Mouse (Mus musculus): ENCODE results near the gene Hes6. TPM values are rescaled to one million over a fixed set of nuclear protein-coding genes. Genes with fewer than 3 reads are reported as not detected.

The Hes6 gene
- polyA plus RNA-seq, 1 experiment: 9.2 TPM

DNA sequence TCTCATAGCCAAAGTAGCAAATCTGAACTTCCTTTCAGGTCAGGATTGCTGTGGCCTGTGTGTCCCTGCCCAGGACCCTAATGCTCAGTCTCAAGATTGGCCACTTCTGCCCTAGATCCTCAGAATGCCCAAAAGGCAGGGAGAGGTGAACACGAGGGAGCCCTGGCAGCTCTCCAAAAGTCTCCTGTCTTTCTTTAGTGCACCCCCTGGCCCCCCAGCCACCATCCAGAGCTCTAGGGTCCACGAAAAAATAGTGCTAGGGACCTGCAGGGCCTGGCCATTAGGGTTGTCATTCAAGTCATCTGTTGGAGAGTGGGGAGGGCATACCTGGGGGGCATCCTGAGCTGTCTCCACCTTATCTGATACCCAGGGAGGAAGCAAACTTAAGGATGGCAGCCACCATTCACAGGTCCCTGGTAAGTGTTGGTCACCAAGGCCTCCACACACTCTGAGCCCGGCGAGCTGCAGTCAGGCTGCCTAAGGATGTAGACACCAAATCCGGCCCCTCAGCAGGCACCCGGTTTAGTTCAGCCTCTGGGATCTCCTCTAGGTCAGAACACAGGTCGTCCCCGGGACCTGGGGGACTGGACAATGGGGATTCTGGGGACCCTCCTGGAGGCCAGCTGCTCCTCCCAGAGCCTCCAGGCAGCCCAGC is 2.1 kb downstream of the Hes6 start:
- H3K27ac ChIP-seq (ENCODE audit: insufficient read depth, low read length): no peak overlapping the region

DNA sequence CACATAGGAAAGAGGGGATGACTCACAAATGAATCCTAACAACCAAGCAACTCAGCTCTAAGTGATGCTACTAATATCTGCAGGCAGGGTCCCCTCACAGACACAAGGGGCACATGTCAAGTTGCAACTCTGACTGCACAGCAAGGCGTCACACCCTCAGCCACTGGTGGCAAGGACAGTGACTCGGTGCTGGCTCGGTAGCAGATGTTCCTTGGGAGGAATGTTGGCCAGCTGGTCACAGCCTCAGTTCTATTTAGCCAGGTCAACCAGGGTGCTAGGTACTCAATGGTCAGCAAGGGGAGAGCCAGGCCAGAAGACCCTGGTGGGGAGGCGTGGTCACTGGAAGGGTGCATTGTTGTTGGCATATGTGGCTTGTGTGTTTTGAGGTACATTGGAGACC is 6.0 kb downstream of the Hes6 start:
- TF ChIP-seq POLR2A (IDR thresholded peaks at IDR 0.05; ENCODE audit: low read depth, low read length) (no peak), CTCF (IDR thresholded peaks at IDR 0.05; ENCODE audit: borderline replicate concordance, insufficient read depth, low read length) (no peak)
- Histone ChIP-seq H3K4me3 (ENCODE audit: insufficient read depth, low read length) (no peak overlapping the region), H3K4me1 (ENCODE audit: control insufficient read depth, insufficient read depth, low read length) (0 out of 2 replicates have a peak, but pooled peaks cover 2% of the 10 kb centered on the region), H3K27ac (ENCODE audit: insufficient read depth, low read length) (no peak overlapping the region)

More for the DNA sequence above, 2.1 kb downstream of the Hes6 start:
- H3K4me1 ChIP-seq (ENCODE audit: control insufficient read depth, insufficient read depth, low read length): 0 out of 2 replicates have a peak, but pooled peaks cover 2% of the 10 kb centered on the region
- no peak overlapping the region for H3K4me3 ChIP-seq (ENCODE audit: insufficient read depth, low read length)
- TF ChIP-seq POLR2A (IDR thresholded peaks at IDR 0.05; ENCODE audit: low read depth, low read length): no peak
- no peak for TF ChIP-seq CTCF (IDR thresholded peaks at IDR 0.05; ENCODE audit: borderline replicate concordance, insufficient read depth, low read length)

DNA sequence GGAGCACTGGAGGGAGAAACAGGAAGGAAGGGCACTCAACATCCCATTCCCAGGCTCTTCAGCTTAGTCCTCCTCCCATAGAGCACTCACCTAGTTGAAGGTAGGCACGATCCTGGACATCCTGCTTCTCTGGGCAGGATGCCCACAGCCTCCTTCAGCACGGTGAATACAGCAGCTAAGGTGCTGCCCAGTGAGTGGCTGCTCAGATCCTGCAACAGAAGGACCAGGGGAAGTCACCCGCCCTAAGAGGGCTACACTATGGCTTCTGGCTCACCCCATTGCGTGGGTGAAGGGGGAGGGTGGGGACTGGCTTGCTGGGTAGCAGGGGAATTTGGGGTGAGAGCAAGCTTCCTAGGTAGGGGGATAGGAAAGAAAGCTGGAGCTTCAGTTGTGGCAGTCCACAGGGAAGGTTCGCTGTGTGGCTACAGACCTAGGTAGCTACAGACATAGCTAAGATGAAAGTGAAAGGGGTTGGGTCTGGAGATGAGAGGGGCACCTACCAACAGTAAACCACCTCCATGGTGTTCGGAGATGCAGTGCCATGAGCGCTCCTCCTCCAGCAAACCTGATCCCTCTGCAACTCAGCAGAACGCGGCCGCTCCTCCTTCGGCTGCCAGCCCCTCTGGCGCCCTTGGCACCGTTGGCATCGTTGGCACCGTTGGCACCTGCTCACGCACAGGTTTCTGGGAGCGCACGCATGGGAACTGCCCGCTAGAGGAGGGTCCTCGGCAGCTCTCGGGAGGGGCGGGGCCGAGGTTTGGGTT is 8.2 kb downstream of the Hes6 start:
- no peak overlapping the region for H3K4me3 ChIP-seq (ENCODE audit: insufficient read depth, low read length)
- H3K4me1 ChIP-seq (ENCODE audit: control insufficient read depth, insufficient read depth, low read length): no peaks in the 10 kb centered on the region
- TF ChIP-seq CTCF (IDR thresholded peaks at IDR 0.05; ENCODE audit: borderline replicate concordance, insufficient read depth, low read length) (no peak), POLR2A (IDR thresholded peaks at IDR 0.05; ENCODE audit: low read depth, low read length) (no peak)
- no peak overlapping the region for H3K27ac ChIP-seq (ENCODE audit: insufficient read depth, low read length)

DNA sequence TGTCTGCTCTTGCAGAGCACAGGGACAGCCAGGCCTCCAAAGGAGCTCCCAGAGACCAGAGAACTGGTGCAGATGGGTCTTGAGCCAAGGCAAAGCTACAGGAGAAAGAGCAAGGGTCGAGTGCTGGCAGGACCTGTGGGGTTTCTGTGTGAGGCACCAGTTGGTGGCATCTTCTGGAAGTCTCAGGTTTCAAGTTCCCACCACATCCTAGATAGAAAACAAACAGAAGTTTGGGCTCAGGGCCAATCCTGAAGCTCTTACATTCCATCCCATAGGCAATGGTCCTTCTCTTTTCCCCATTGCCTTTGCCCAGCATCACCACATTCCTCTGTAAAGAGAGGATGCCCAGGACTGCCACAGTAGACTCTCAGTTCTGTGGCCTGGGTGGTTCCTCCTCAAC is 8.9 kb downstream of the Hes6 start:
- Histone ChIP-seq H3K4me1 (ENCODE audit: control insufficient read depth, insufficient read depth, low read length) (no peaks in the 10 kb centered on the region), H3K27ac (ENCODE audit: insufficient read depth, low read length) (no peak overlapping the region), H3K4me3 (ENCODE audit: insufficient read depth, low read length) (no peak overlapping the region)
- TF ChIP-seq POLR2A (IDR thresholded peaks at IDR 0.05; ENCODE audit: low read depth, low read length) (no peak), CTCF (IDR thresholded peaks at IDR 0.05; ENCODE audit: borderline replicate concordance, insufficient read depth, low read length) (no peak)

DNA sequence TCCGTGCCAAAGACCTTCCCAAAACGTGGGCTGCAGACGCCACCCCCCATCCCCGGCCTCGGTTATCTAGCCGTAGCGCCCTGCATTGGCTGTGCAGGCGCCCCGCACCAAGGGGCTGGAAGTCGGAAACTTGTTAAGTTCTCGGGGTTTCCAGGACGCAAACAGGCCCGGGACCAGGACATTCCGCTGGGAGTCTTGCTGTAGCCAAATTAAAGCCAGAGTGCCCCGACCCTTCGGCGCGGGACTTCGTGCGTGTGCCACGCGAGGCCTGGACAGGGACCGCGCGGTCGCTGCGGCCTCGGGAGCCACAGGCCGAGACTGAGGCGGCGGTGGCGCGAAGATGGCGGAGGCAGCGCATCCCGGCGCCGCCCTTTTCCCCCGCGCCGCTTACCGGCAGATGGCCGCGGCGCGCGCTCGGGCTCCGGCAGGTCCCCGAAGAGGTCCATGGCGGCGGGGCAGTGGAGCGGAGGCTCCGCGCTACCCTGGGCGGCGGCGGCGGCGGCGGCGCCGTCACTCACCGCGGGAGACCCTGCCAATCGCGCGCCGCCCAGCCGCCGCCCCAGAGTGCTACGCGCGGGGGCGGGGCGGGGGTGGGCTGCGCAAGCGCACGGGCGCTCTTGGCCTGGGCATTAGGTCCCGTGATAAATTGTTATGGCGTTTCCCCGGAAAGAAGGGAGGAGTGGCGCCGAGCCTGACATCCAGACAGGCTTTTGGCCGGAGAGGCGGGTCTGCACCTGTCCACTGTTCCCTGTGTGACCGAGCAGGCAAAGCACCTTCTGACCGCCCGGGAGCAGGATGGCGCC is 15.4 kb downstream of the Hes6 start, which contains the start of gene Ilkap:
Gene Ilkap (minus strand): TSS at position 556 of the 803 bp plus-strand sequence.
- peak within 1 kb of the TSS; percentile 91 for H3K4me3 ChIP-seq (ENCODE audit: insufficient read depth, low read length)
- H3K27ac ChIP-seq (ENCODE audit: insufficient read depth, low read length): 0 out of 2 replicates have a peak within 1 kb of the TSS, but pooled peaks have one; percentile 10
- H3K4me1 ChIP-seq (ENCODE audit: control insufficient read depth, insufficient read depth, low read length): peaks cover 2% of the 10 kb centered on the region; the same call in 1 of the 2 replicates
- no peak for TF ChIP-seq CTCF (IDR thresholded peaks at IDR 0.05; ENCODE audit: borderline replicate concordance, insufficient read depth, low read length)
- TF ChIP-seq POLR2A (IDR thresholded peaks at IDR 0.05; ENCODE audit: low read depth, low read length): peak; percentile 85

- Histone ChIP-seq H3K4me3 (ENCODE audit: insufficient read depth, low read length) (peak overlapping the region; percentile 91), H3K4me1 (ENCODE audit: control insufficient read depth, insufficient read depth, low read length) (peaks cover 2% of the 10 kb centered on the region; the same call in 1 of the 2 replicates), H3K27ac (ENCODE audit: insufficient read depth, low read length) (0 out of 2 replicates have a peak overlapping the region, but pooled peaks have one; percentile 10)
- TF ChIP-seq CTCF (IDR thresholded peaks at IDR 0.05; ENCODE audit: borderline replicate concordance, insufficient read depth, low read length) (no peak), POLR2A (IDR thresholded peaks at IDR 0.05; ENCODE audit: low read depth, low read length) (no peak)
Observed at GRCm38 (mm10) chr1:91397927-91398259, 15.9 kb downstream of the Hes6 start.

DNA sequence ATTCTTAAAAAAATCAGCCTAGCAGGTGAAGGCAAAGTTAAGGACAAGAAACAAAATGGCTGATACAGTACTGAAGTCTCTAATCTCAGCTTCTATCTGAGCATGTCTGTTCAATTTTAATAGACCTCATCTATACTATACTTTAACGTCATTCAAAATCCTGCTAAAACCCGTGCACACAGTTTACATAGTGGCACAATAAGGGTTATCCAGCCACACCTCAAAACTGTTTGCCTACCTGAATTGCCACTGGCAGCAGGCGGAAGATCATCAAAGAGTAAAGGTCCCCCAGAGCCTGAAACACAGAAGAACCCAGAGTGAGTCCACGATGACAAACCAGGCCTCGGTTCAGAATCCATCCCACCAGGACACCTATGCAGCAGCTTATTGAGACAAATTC is 23.5 kb downstream of the Hes6 start:
- Histone ChIP-seq H3K27ac (ENCODE audit: insufficient read depth, low read length) (no peak overlapping the region), H3K4me1 (ENCODE audit: control insufficient read depth, insufficient read depth, low read length) (no peaks in the 10 kb centered on the region), H3K4me3 (ENCODE audit: insufficient read depth, low read length) (no peak overlapping the region)
- TF ChIP-seq CTCF (IDR thresholded peaks at IDR 0.05; ENCODE audit: borderline replicate concordance, insufficient read depth, low read length) (no peak), POLR2A (IDR thresholded peaks at IDR 0.05; ENCODE audit: low read depth, low read length) (no peak)

GRCm38 (mm10) chr1:91381091-91381471 is 32.8 kb downstream of the Hes6 start:
- Histone ChIP-seq H3K4me1 (ENCODE audit: control insufficient read depth, insufficient read depth, low read length) (no peaks in the 10 kb centered on the region), H3K4me3 (ENCODE audit: insufficient read depth, low read length) (no peak overlapping the region), H3K27ac (ENCODE audit: insufficient read depth, low read length) (no peak overlapping the region)
- TF ChIP-seq POLR2A (IDR thresholded peaks at IDR 0.05; ENCODE audit: low read depth, low read length) (no peak), CTCF (IDR thresholded peaks at IDR 0.05; ENCODE audit: borderline replicate concordance, insufficient read depth, low read length) (no peak)

DNA sequence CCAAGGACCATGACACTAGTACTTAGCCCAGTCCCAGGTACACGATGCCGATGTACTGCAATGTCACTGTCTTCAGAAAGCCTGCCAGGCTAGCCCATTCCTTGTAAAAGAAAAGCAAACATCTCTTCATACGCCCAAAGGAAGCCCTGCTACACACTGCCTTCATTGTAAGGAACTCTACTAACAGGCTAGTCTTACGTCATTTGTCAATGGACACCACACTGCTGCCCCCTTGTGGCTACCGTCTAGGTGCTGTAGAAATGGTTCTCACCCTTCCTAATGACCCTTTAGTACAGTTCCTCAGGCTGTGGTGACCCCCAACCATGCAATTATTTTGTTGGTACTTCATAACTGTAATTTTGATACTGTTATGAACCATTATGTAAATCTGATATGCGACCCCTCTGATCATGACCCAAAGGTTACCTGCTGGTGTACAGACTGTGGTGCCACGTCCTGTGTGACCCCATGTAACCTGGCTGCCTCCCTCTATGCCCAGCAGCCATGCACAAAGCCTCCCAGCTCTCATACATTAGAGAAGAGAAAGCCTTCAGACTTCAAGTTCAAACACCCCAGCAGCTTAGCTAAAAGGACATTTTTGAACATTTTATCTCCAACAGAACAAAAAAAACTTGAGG is 33.3 kb downstream of the Hes6 start:
- Histone ChIP-seq H3K27ac (ENCODE audit: insufficient read depth, low read length) (no peak overlapping the region), H3K4me1 (ENCODE audit: control insufficient read depth, insufficient read depth, low read length) (no peaks in the 10 kb centered on the region), H3K4me3 (ENCODE audit: insufficient read depth, low read length) (no peak overlapping the region)
- TF ChIP-seq CTCF (IDR thresholded peaks at IDR 0.05; ENCODE audit: borderline replicate concordance, insufficient read depth, low read length) (peak; percentile 72; the same call in 1 of the 2 replicates), POLR2A (IDR thresholded peaks at IDR 0.05; ENCODE audit: low read depth, low read length) (no peak)

All from embryonic fibroblast, embryonic 13.5 days (primary cell).